Mouse (Mus musculus) CH12.LX (cell line): ENCODE measurements around the gene Adamts3. TPM values are rescaled to one million over a fixed set of nuclear protein-coding genes. Genes with fewer than 3 reads are reported as not detected.

Experiments used
- DNase-seq: peaks from one replicate; pipeline ENCODE4 v3.0.0-alpha.2; 2013; ENCODE audit errors: extremely low read depth
- H3K27ac ChIP-seq: 2 replicates; pipeline ENCODE4 v1.5.1; 2012; ENCODE audit warnings: low read depth, mild to moderate bottlenecking, control low read depth, moderate library complexity; ENCODE audit not compliant: insufficient read depth
- H3K27me3 ChIP-seq: replicated peaks from 2 replicates; pipeline ENCODE3; 2012; ENCODE audit warnings: inconsistent platforms
- H3K36me3 ChIP-seq, 2 experiments: replicated peaks in 1 of 2; 2 replicates each; pipeline versions ENCODE3 to v1.6.1; 2012; ENCODE audit warnings: inconsistent platforms in 1 of 2, low read length in 1 of 2, mild to moderate bottlenecking in 1 of 2, mixed read lengths in 1 of 2, moderate library complexity in 1 of 2; ENCODE audit not compliant: control insufficient read depth in 1 of 2, insufficient read depth in 1 of 2
- H3K4me1 ChIP-seq, 2 experiments: 2 replicates each; pipeline ENCODE4 v1.6.1; 2012; ENCODE audit warnings: inconsistent platforms in 1 of 2, moderate library complexity in 1 of 2; ENCODE audit not compliant: insufficient read depth in 2 of 2, control insufficient read depth in 1 of 2
- H3K4me2 ChIP-seq: 2 replicates; pipeline ENCODE4 v1.6.1; 2012; ENCODE audit warnings: low read depth, mild to moderate bottlenecking, control low read depth; ENCODE audit not compliant: poor library complexity, insufficient read depth, severe bottlenecking
- H3K4me3 ChIP-seq, 3 experiments: fragments of 150-350 bp in 1 of 3; sonication (generic) in 1 of 3; replicated peaks in 1 of 3; 2 replicates each; pipeline versions ENCODE3 to v1.5.1; 2011 to 2012; ENCODE audit warnings: low read depth in 2 of 3, low read length in 2 of 3, mild to moderate bottlenecking in 2 of 3, moderate library complexity in 2 of 3, control low read depth in 1 of 3, improper control_type of control experiment in 1 of 3, inconsistent platforms in 1 of 3, mixed read lengths in 1 of 3; ENCODE audit not compliant: poor library complexity in 1 of 3
- H3K79me2 ChIP-seq: replicated peaks from 2 replicates; pipeline ENCODE4 v1.6.1; 2012; ENCODE audit warnings: mild to moderate bottlenecking, moderate library complexity; ENCODE audit not compliant: control insufficient read depth, poor library complexity, insufficient read depth, severe bottlenecking; ENCODE audit errors: extremely low read depth
- H3K9ac ChIP-seq: 2 replicates; pipeline ENCODE4 v1.6.1; 2012; ENCODE audit warnings: low read depth, mild to moderate bottlenecking, control low read depth, moderate library complexity; ENCODE audit not compliant: insufficient read depth
- H3K9me3 ChIP-seq: replicated peaks from 2 replicates; pipeline ENCODE3; 2012; ENCODE audit warnings: low read length, inconsistent platforms, mixed read lengths
- BHLHE40 ChIP-seq: IDR thresholded peaks from 2 replicates; pipeline ENCODE4 v1.6.1; 2011; ENCODE audit warnings: mild to moderate bottlenecking, low read depth, low read length, improper control_type of control experiment
- CHD2 ChIP-seq: IDR thresholded peaks from 2 replicates; pipeline ENCODE4 v1.6.1; 2011; ENCODE audit warnings: low read length, improper control_type of control experiment
- CTCF ChIP-seq, 2 experiments: IDR thresholded peaks in 1 of 2; conservative IDR thresholded peaks in 1 of 2; 2 replicates each; pipeline ENCODE4 v1.5.1; 2011 to 2012; ENCODE audit warnings: low read depth in 2 of 2, low read length in 2 of 2, improper control_type of control experiment in 1 of 2, inconsistent platforms in 1 of 2, mild to moderate bottlenecking in 1 of 2, moderate library complexity in 1 of 2
- E2F4 ChIP-seq: IDR thresholded peaks from 2 replicates; pipeline ENCODE4 v1.6.1; 2011; ENCODE audit warnings: low read depth, low read length, improper control_type of control experiment; ENCODE audit not compliant: insufficient replicate concordance
- ELF1 ChIP-seq: IDR thresholded peaks from 2 replicates; pipeline ENCODE4 v1.6.1; 2014; ENCODE audit warnings: low read depth, mild to moderate bottlenecking, inconsistent platforms, low read length, improper control_type of control experiment
- ETS1 ChIP-seq: conservative IDR thresholded peaks from 2 replicates; pipeline ENCODE4 v1.6.1; 2012; ENCODE audit warnings: low read depth, mild to moderate bottlenecking, inconsistent platforms, low read length, improper control_type of control experiment, moderate library complexity
- GABPA ChIP-seq: IDR thresholded peaks from 2 replicates; pipeline ENCODE4 v1.6.1; 2012; ENCODE audit warnings: low read depth, low read length, improper control_type of control experiment, inconsistent platforms; ENCODE audit not compliant: insufficient replicate concordance
- IRF4 ChIP-seq: IDR thresholded peaks from 2 replicates; pipeline ENCODE4 v1.6.1; 2014; ENCODE audit warnings: low read depth, mild to moderate bottlenecking, inconsistent platforms, low read length, improper control_type of control experiment
- JUND ChIP-seq: conservative IDR thresholded peaks from 2 replicates; pipeline ENCODE4 v1.6.1; 2011; ENCODE audit warnings: low read depth, low read length, improper control_type of control experiment
- KAT2A ChIP-seq: IDR thresholded peaks from 2 replicates; pipeline ENCODE4 v1.6.1; 2012; ENCODE audit warnings: low read length, improper control_type of control experiment, inconsistent platforms; ENCODE audit not compliant: insufficient replicate concordance
- MAFK ChIP-seq: IDR thresholded peaks from 2 replicates; pipeline ENCODE4 v1.6.1; 2011; ENCODE audit warnings: low read length, improper control_type of control experiment; ENCODE audit not compliant: insufficient replicate concordance
- MAX ChIP-seq: IDR thresholded peaks from 2 replicates; pipeline ENCODE4 v1.6.1; 2011; ENCODE audit warnings: low read length, improper control_type of control experiment
- MAZ ChIP-seq: IDR thresholded peaks from 2 replicates; pipeline ENCODE4 v1.6.1; 2012; ENCODE audit warnings: low read depth, mild to moderate bottlenecking, inconsistent platforms, low read length, improper control_type of control experiment, moderate library complexity
- MXI1 ChIP-seq: IDR thresholded peaks from 2 replicates; pipeline ENCODE4 v1.6.1; 2011; ENCODE audit warnings: mild to moderate bottlenecking, low read depth, low read length, improper control_type of control experiment
- NRF1 ChIP-seq: IDR thresholded peaks from 2 replicates; pipeline ENCODE4 v1.6.1; 2014; ENCODE audit warnings: low read depth, mild to moderate bottlenecking, inconsistent platforms, low read length, improper control_type of control experiment, moderate library complexity
- PAX5 ChIP-seq: IDR thresholded peaks from 2 replicates; pipeline ENCODE4 v1.6.1; 2012; ENCODE audit warnings: low read length, inconsistent platforms, mixed read lengths
- POLR2A ChIP-seq: IDR thresholded peaks from 2 replicates; pipeline ENCODE4 v1.6.1; 2011; ENCODE audit warnings: low read depth, mild to moderate bottlenecking, improper control_type of control experiment, low read length
- RAD21 ChIP-seq: IDR thresholded peaks from 2 replicates; pipeline ENCODE4 v1.6.1; 2011; ENCODE audit warnings: low read depth, mild to moderate bottlenecking, low read length, improper control_type of control experiment, moderate library complexity
- SMC3 ChIP-seq: IDR thresholded peaks from 2 replicates; pipeline ENCODE4 v1.6.1; 2011; ENCODE audit warnings: low read depth, low read length, improper control_type of control experiment
- TBP ChIP-seq: conservative IDR thresholded peaks from 2 replicates; pipeline ENCODE4 v1.6.1; 2011; ENCODE audit warnings: low read depth, low read length, improper control_type of control experiment
- TCF12 ChIP-seq: IDR thresholded peaks from 2 replicates; pipeline ENCODE4 v1.6.1; 2014; ENCODE audit warnings: low read depth, mild to moderate bottlenecking, inconsistent platforms, low read length, improper control_type of control experiment
- UBTF ChIP-seq: IDR thresholded peaks from 2 replicates; pipeline ENCODE4 v1.6.1; 2012; ENCODE audit warnings: low read depth, mild to moderate bottlenecking, inconsistent platforms, low read length, improper control_type of control experiment, moderate library complexity
- USF1 ChIP-seq: IDR thresholded peaks from 2 replicates; pipeline ENCODE4 v1.6.1; 2014; ENCODE audit warnings: low read depth, mild to moderate bottlenecking, inconsistent platforms, low read length, improper control_type of control experiment
- USF2 ChIP-seq: conservative IDR thresholded peaks from 2 replicates; pipeline ENCODE4 v1.6.1; 2011; ENCODE audit warnings: low read depth, low read length, improper control_type of control experiment
- ZC3H11A ChIP-seq: IDR thresholded peaks from 2 replicates; pipeline ENCODE4 v1.6.1; 2012; ENCODE audit warnings: low read depth, mild to moderate bottlenecking, inconsistent platforms, low read length, improper control_type of control experiment
- ZNF384 ChIP-seq: IDR thresholded peaks from 2 replicates; pipeline ENCODE4 v1.6.1; 2012; ENCODE audit warnings: low read depth, low read length, improper control_type of control experiment, inconsistent platforms
- dilution Hi-C: fragments of 300-500 bp; cut with MboI; formaldehyde crosslinking; loops from 2 replicates; pipeline ENCODE4 v1.14.3; 2020; ENCODE audit warnings: low sequenced_read_pairs; ENCODE audit not compliant: extremely low pct_unique_long_range_greater_than_20kb, extremely low pct_ligation_motif_present
- in situ Hi-C: fragments of 300-500 bp; cut with MboI; formaldehyde crosslinking; loops from 3 replicates; pipeline ENCODE4 v1.14.3; 2019; ENCODE audit warnings: low sequenced_read_pairs, low pct_ligation_motif_present, low pct_unique_long_range_greater_than_20kb, mixed read lengths
- polyA plus RNA-seq: library from polyadenylated mRNA; unstranded; fragments of >175 nt; gene quantifications from 2 replicates; pipeline ENCODE4 v1.2.1, GENCODE M21; 2012; ENCODE audit warnings: low read depth; ENCODE audit not compliant: insufficient read length
- total RNA-seq, 2 experiments: library from RNA; depleted of rRNA; stranded (reverse); fragments of 300-350 nt in 1 of 2; fragments of >200 nt in 1 of 2; gene quantifications; 2 replicates each; pipeline ENCODE4 v1.2.3; 2012 to 2014

Adamts3 gene
- total and polyA plus RNA-seq, 3 experiments: not detected

DNA sequence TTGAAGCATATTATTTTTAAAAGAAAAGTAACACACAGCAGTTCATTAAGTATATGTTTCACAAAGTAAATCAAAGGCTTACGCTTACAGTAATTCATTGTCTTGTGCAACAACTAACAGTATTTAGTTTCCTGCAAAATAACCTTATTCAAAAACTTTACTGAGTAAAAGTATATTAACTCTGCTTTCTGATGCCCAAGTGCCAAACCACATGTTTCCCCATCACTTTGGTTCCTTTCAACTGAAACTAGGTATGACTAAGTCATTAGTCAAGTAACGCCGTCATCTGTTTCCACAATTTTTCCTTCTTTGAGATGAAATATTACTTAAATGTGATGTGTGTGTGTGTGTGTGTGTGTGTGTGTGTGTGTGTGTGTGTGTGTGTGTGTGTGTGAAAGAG lies 89.4 kb downstream of the Adamts3 start:
- no peak overlapping the region for H3K27ac ChIP-seq
- H3K4me1 ChIP-seq: no peaks in the 10 kb centered on the region
- no peaks in the 10 kb centered on the region for H3K27me3 ChIP-seq
- no peak for DNase-seq
- TF ChIP-seq MAFK (no peak), MXI1 (no peak), UBTF (no peak), E2F4 (no peak), MAX (no peak), KAT2A (no peak), TCF12 (no peak), IRF4 (no peak), ETS1 (no peak), USF1 (no peak), SMC3 (no peak), POLR2A (no peak)
- H3K79me2 ChIP-seq: no peaks in the 10 kb centered on the region
- dilution Hi-C loops: no loop called here
- no peak overlapping the region for H3K9ac ChIP-seq
- H3K36me3 ChIP-seq: no peaks in the 10 kb centered on the region
- no peak overlapping the region for H3K4me2 ChIP-seq
- H3K9me3 ChIP-seq: peaks cover 2% of the 10 kb centered on the region
- no peak overlapping the region for H3K4me3 ChIP-seq
- in situ Hi-C loops: no loop called here

DNA sequence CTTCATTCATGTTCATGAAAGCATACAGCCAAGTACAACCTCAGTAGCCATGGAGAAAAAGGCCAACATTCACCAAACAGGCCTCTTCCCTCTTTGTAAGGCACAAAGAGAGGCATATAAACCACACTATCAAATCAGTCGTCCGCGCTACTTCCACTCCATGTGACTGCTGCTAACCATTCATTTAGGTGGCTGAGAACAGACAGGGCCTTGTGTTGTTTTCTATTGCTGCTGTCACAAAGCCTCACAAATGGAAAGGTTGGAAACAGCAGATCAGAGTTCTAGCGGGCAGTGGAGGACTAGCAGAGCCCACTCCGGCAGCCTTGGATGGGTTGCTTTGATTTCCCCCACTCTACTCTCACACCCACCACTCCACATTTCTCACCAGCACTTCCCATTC lies 98.5 kb downstream of the Adamts3 start:
- Histone ChIP-seq H3K27ac (no peak overlapping the region), H3K27me3 (no peaks in the 10 kb centered on the region), H3K36me3 (no peaks in the 10 kb centered on the region), H3K4me3 (no peak overlapping the region), H3K9ac (no peak overlapping the region), H3K9me3 (peaks cover 2% of the 10 kb centered on the region), H3K4me1 (no peaks in the 10 kb centered on the region), H3K79me2 (no peaks in the 10 kb centered on the region), H3K4me2 (no peak overlapping the region)
- in situ Hi-C loops (no loop called here), dilution Hi-C loops (no loop called here)
- TF ChIP-seq CTCF (conservative IDR thresholded peaks at IDR 0.05 in 1 of 2, IDR thresholded peaks at IDR 0.05 in 1 of 2; ENCODE audit: low read depth in 2 of 2, low read length in 2 of 2): no peak
- no peak for TF ChIP-seq E2F4
- TF ChIP-seq JUND: no peak
- DNase-seq: no peak

DNA sequence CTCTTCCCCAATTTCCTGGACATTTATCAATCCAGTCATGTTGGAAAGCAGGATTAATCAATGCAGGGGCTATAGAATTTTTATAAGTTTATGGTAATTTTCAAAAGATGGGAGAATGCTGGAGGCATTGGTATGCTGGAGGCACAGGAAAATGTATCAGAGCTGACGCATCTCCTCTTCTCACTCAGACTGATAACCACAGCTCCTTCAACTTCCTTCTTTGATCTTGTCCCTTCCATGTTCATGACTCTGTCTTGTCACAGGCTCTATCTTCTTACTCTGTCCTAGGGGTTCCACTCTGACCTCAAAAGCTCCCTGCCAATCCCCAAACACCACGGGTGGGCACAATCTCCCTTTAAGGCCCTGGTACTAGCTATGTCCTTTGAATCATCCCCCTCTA lies 103.3 kb downstream of the Adamts3 start:
- Histone ChIP-seq H3K79me2 (no peaks in the 10 kb centered on the region), H3K9ac (no peak overlapping the region), H3K9me3 (peaks cover 2% of the 10 kb centered on the region), H3K4me2 (no peak overlapping the region), H3K4me3 (no peak overlapping the region), H3K4me1 (no peaks in the 10 kb centered on the region), H3K36me3 (no peaks in the 10 kb centered on the region), H3K27ac (no peak overlapping the region), H3K27me3 (no peaks in the 10 kb centered on the region)
- dilution Hi-C loops (no loop called here), in situ Hi-C loops (no loop called here)
- no peak for DNase-seq
- TF ChIP-seq CHD2 (no peak), ZNF384 (no peak), ELF1 (no peak), IRF4 (no peak), MAZ (no peak), GABPA (no peak), PAX5 (no peak), USF2 (no peak), CTCF (conservative IDR thresholded peaks at IDR 0.05 in 1 of 2, IDR thresholded peaks at IDR 0.05 in 1 of 2; ENCODE audit: low read depth in 2 of 2, low read length in 2 of 2) (no peak), BHLHE40 (no peak), TCF12 (no peak), RAD21 (no peak), TBP (no peak), ZC3H11A (no peak), NRF1 (no peak)
